Mouse (Mus musculus): Measurements from ENCODE around the gene Ipo11.

- no peak for TF ChIP-seq CTCF (IDR thresholded peaks at IDR 0.05; ENCODE audit: control insufficient read depth, insufficient read depth, insufficient replicate concordance, low read depth, low read length)
- TF ChIP-seq POLR2A (IDR thresholded peaks at IDR 0.05; ENCODE audit: control insufficient read depth, low read depth, low read length): no peak
Observed at GRCm38 (mm10) chr13:106817066-106817465, 119.7 kb downstream of the Ipo11 start.
